Mouse (Mus musculus): Measurements from ENCODE around the gene Pecr.
A peak's percentile ranks its signal among the peaks of the same experiment; 100 is the strongest.
"Not testable (repeated sequence)": the region's sequence is repeated elsewhere in the genome, so short reads cannot be mapped to it uniquely, and the experiment has no call there.

The Pecr gene

GRCm38 (mm10) chr1:72236363-72237006 is 47.6 kb downstream of the Pecr start:
- DNase-seq (ENCODE audit: low read depth) = peak; percentile 46

DNA sequence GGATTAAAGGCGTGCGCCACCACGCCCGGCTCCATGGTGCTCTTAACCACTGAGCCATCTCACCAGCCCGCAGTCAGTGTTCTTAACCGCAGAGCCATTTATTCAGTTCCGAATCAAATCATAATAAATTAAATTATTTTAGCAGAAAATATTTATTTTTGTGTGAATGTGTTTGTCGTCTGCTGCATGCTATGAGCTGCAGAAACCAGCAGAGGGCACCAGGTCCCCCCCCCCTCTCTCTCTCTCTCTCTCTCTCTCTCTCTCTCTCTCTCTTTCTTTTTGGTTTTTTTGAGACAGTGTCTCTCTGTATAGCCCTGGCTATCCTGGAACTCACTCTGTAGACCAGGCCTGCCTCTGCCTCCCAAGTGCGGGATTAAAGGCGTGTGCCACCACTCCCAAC is 51.5 kb downstream of the Pecr start:
- DNase-seq (ENCODE audit: low read depth) = not testable (repeated sequence)

DNA sequence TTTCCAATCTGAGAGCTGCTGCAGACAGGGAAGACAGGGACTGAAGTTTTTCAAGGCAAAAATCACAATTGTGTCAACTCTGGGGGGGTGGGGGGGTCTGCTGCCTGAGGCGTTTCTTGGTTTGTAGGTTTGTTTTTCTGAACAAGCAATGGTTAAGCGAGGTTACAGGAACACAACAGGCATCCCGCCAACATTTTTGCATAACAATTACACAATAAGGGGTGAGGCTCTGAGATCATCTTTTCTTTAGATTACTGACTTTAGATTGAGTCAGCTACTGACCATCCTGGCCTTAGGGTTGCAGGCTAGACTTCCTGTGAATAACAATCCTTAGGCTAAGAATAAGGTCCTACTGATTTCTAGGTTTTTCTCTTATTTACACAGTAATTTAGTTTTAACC is 55.1 kb downstream of the Pecr start:
- no peak for DNase-seq (ENCODE audit: low read depth)

GRCm38 (mm10) chr1:72227546-72227945 is 56.6 kb downstream of the Pecr start:
- DNase-seq (ENCODE audit: low read depth) = no peak

DNA sequence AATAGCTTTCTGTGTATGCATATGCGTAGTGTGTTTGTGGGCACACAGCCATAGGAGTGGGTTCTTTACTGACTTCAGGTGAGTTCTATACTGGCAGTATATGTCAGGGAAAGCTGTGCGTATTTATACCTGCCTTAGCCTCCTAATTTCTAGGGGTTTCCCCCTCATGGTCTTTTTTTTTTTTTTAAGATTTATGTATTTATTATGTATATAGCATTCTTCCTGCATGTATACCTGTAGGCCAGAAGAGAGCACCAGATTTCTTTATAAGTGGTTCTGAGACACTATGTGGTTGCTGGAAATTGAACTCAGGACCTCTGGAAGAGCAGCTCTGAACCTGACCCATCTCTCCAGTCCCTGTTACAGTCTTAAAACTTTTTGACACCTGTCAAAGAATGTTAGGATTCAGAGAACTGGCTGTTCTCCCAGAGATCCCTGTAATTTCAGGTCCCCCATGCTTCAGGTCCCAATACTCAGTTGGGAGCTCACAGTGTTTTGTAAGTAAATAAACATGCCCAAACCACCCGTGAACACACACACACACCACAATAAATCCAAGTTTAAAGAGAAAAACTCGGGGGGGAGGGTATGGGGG is 57.1 kb downstream of the Pecr start:
- no peak for DNase-seq (ENCODE audit: low read depth)

- peak; percentile 58 for DNase-seq (ENCODE audit: low read depth)
Observed at GRCm38 (mm10) chr1:72226172-72226886, 57.8 kb downstream of the Pecr start.

DNA sequence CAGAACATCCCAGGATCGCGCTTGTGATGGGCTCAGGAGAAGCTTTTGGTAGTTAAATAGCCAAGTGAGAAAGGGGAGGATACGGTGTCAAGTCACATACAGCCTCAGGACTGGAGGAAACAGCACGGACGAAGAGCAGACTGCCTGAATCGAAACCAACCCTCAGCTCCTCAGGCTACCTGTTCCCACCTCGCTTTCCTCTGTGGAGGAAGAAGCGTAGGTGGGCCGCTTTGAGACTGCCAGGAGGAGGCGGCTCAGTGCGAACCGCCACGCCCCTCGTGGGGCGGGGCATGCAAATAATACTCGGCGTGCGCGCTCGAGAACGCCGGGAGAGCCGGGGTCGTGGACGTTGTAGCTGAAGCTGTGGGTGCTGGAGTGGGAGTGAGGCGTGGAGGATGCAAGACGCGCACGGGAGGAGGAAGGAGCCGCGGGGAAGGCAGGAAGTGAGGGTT is 58.4 kb downstream of the Pecr start:
- peak; percentile 91 for DNase-seq (ENCODE audit: low read depth)

GRCm38 (mm10) chr1:72225054-72225718 is 58.9 kb downstream of the Pecr start:
- DNase-seq (ENCODE audit: low read depth) = peak; percentile 39

- no peak for DNase-seq (ENCODE audit: low read depth)
Observed at GRCm38 (mm10) chr1:72220008-72220407, 64.1 kb downstream of the Pecr start.

DNA sequence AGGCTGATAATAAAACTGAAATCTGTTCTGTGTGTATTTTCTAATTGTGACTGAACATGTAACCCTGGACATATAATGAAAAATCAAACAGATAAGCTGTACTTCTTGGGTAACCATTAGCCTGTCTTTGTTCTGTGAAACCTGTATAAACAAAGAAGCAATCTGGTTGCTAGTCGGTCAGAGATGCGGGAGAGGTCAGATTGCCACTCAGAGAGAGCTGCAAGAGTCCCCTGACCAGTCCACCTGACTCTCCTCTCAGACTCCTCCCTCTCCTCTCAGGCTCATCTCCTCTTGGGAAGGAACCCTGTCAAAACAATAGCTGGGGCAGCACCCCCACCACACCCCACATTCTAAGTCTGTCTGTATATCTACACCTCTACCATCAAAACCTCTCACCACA is 65.0 kb downstream of the Pecr start:
- no peak for DNase-seq (ENCODE audit: low read depth)

GRCm38 (mm10) chr1:72218626-72219025 is 65.5 kb downstream of the Pecr start:
- DNase-seq (ENCODE audit: low read depth) = no peak

DNA sequence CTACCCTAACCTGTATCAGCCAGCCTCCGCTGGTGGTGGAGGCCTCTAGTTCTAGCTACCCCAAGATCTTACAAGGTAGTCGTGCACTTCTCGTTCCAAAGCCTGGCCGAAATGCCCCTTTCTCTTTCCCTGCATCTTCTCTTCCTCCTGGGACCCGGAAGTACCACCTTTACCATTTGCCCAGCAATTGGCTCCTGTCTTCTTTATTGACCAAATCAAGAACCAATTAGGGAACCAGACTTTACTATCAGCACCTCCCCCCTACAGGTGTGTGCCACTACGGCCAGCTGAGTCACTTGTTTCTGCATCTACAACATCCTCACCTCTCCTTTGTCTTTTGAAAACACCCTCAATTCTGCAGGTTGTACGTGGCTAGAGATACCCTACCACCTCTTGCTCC is 67.4 kb downstream of the Pecr start:
- DNase-seq (ENCODE audit: low read depth) = no peak

- no peak for DNase-seq (ENCODE audit: low read depth)
Observed at GRCm38 (mm10) chr1:72215174-72215573, 68.9 kb downstream of the Pecr start.

DNA sequence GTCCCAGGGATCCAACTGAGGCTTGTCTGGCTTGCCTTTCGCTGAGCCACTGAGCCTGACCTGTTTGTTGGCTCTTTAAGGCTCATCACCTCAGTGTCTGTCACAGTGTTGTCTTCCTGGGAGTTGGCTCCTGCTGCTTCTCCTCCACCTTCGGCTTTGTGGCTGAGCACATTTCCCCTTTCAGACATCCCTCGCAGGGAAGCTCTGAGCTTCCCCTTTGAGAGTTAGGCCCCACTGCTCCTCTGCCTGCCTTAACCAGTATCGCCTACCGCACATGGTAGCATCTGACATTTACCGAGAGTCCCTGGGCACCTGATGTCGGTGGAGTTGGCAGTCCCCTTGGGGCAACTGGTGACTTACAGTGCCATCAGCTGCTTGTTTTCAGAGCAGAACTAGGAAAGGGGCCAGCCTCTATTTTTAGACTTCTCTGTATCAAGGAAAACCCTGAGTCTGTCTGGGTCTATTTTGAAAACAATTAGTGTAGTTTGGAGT is 69.6 kb downstream of the Pecr start:
- no peak for DNase-seq (ENCODE audit: low read depth)

DNA sequence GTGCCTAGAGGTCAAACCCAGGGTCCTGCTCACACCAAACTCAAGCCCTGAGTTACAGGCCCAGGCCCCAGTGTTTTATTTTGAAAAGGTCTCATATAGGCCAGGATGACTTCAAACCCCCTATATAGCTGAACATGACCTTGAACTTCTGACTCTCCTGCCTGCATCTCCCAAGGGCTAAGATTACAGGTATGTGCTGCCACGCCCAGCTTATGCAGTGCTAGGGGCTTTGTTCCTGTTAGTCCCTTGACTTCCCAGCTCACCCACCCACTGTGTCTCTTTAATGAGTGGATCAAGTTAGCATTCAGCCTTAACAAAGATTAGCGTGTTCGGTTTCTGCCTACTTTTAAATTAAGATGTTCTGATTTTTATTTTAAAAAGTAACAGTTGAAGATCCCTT is 70.2 kb downstream of the Pecr start:
- no peak for DNase-seq (ENCODE audit: low read depth)

DNA sequence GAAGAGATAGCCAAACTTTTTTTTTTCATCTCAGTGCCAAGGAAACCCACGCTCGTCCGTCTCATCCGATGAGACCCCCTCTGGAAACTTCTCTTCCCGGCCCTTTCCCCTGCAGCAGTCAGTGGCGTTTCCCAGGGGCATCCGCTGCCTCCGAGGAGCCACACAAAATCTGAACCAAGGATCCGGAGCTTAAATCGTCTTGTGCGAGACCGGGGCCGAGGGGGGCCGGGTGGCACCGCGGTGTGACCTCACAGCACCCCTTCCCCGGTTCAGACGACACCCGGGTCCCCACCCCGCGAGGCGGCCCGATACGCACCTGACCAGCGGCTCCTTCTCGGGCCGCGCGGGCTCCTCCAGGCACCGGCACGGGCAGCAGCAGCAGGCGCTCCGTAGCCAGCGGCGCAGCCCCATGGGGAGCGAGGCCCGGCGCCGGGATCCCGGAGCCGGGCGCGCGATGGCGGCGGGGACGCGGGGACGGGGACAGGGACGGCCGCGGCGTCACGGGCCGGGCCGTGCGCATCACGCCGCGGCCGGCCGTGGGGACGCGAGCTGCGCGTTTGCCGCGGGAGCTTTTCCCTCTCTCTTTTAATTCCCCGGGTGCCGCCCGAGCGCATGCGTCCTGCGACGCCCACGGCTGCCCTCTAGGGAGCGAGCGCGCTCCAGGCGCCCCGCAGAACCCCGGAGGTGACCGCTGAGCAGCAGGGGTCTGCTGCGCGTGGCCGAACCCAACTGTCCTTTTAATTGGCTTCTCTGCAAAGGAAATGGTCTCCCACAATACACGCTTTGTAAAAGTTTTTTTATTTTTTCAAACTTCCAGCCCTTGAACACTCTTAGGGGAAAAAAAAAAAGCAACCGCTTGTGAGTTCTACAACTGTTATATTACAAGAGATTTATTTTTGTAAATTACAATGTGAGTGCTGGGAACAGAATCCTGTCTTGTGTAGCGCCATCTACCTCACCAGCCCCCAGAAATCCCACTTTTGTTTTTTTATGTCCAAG is 72.1 kb downstream of the Pecr start, which contains the start of gene Mreg:
Gene Mreg, minus strand, starts transcription at position 607 of the 999 bp plus-strand sequence.
- peak; percentile 41 for DNase-seq (ENCODE audit: low read depth)

GRCm38 (mm10) chr1:72210803-72211679 is 73.1 kb downstream of the Pecr start:
- no peak for DNase-seq (ENCODE audit: low read depth)
